Mouse (Mus musculus) MEL (cell line): ENCODE measurements around the gene Polr3gl.

Source experiments
- BHLHE40 ChIP-seq: IDR thresholded peaks from 2 replicates; pipeline ENCODE4 v1.6.1; 2012; ENCODE audit warnings: low read depth, mild to moderate bottlenecking, inconsistent platforms, low read length, improper control_type of control experiment, borderline replicate concordance
- CTCF ChIP-seq, 3 experiments: IDR thresholded peaks in 2 of 3; conservative IDR thresholded peaks in 1 of 3; 2 replicates each; pipeline ENCODE4 v1.5.1; 2011 to 2012; ENCODE audit warnings: low read length in 3 of 3, low read depth in 2 of 3, mild to moderate bottlenecking in 2 of 3, improper control_type of control experiment in 1 of 3, inconsistent platforms in 1 of 3, mixed read lengths in 1 of 3, moderate library complexity in 1 of 3; ENCODE audit not compliant: control insufficient read depth in 1 of 3, insufficient read depth in 1 of 3, poor library complexity in 1 of 3, severe bottlenecking in 1 of 3
- TCF12 ChIP-seq: IDR thresholded peaks from 2 replicates; pipeline ENCODE4 v1.6.1; 2014; ENCODE audit warnings: low read depth, mild to moderate bottlenecking, inconsistent platforms, low read length, improper control_type of control experiment, moderate library complexity
- ZKSCAN1 ChIP-seq: IDR thresholded peaks from 2 replicates; pipeline ENCODE4 v1.6.1; 2012; ENCODE audit warnings: low read depth, mild to moderate bottlenecking, inconsistent platforms, low read length, improper control_type of control experiment, moderate library complexity

- TF ChIP-seq CTCF (IDR thresholded peaks at IDR 0.05 in 2 of 3, conservative IDR thresholded peaks at IDR 0.05 in 1 of 3; ENCODE audit: control insufficient read depth in 1 of 3, insufficient read depth in 1 of 3, low read depth in 2 of 3, low read length in 3 of 3, poor library complexity in 1 of 3, severe bottlenecking in 1 of 3) (peak; percentile 94 to 98 (median 98)), BHLHE40 (peak; percentile 3; the same call in 1 of the 2 replicates), ZKSCAN1 (no peak), TCF12 (no peak)
These were observed 46.5 kb downstream of the Polr3gl start for GRCm38 (mm10) chr3:96547389-96547960.
